Mouse (Mus musculus) MEL (cell line): ENCODE measurements at regions not wholly inside any gene's neighbourhood (a gene's known extent, or its start where the extent isn't known, plus 50 kb on each side); places are given as distances from the start of the nearest gene placed in this dataset.

Experiments used
- DNase-seq: peaks from one replicate; pipeline ENCODE4 v3.0.0; 2011; ENCODE audit warnings: low read depth, low spot score
- H3K27ac ChIP-seq: 2 replicates; pipeline ENCODE4 v1.5.1; 2012; ENCODE audit warnings: low read depth, mild to moderate bottlenecking, control low read depth, low read length, moderate library complexity; ENCODE audit not compliant: control insufficient read depth
- H3K27me3 ChIP-seq, 2 experiments: fragments of 150-350 bp in 1 of 2; sonication (generic) in 1 of 2; 2 replicates each; pipeline ENCODE4 v1.6.1; 2012; ENCODE audit warnings: low read length in 2 of 2, mild to moderate bottlenecking in 2 of 2, improper control_type of control experiment in 1 of 2, moderate library complexity in 1 of 2; ENCODE audit not compliant: insufficient read depth in 2 of 2, control insufficient read depth in 1 of 2
- H3K36me3 ChIP-seq, 2 experiments: 2 replicates each; pipeline ENCODE4 v1.6.1; 2012 to 2014; ENCODE audit warnings: low read length in 2 of 2, improper control_type of control experiment in 1 of 2, inconsistent platforms in 1 of 2, mild to moderate bottlenecking in 1 of 2; ENCODE audit not compliant: insufficient read depth in 2 of 2, control insufficient read depth in 1 of 2
- H3K4me1 ChIP-seq, 2 experiments: fragments of 150-350 bp in 1 of 2; sonication (generic) in 1 of 2; 2 replicates each; pipeline ENCODE4 v1.6.1; 2012; ENCODE audit warnings: low read length in 2 of 2, improper control_type of control experiment in 1 of 2, mild to moderate bottlenecking in 1 of 2; ENCODE audit not compliant: insufficient read depth in 2 of 2, control insufficient read depth in 1 of 2
- H3K4me3 ChIP-seq, 2 experiments: fragments of 150-350 bp in 1 of 2; sonication (generic) in 1 of 2; 2 replicates each; pipeline ENCODE4 v1.5.1; 2012; ENCODE audit warnings: low read depth in 2 of 2, low read length in 2 of 2, mild to moderate bottlenecking in 2 of 2, moderate library complexity in 2 of 2, control low read depth in 1 of 2, improper control_type of control experiment in 1 of 2; ENCODE audit not compliant: control insufficient read depth in 1 of 2, insufficient read depth in 1 of 2
- H3K79me2 ChIP-seq: 2 replicates; pipeline ENCODE4 v1.6.1; 2012; ENCODE audit warnings: mild to moderate bottlenecking, low read length, moderate library complexity; ENCODE audit not compliant: control insufficient read depth, poor library complexity, insufficient read depth
- H3K9ac ChIP-seq: 2 replicates; pipeline ENCODE4 v1.6.1; 2012; ENCODE audit warnings: low read depth, mild to moderate bottlenecking, control low read depth, low read length, moderate library complexity; ENCODE audit not compliant: control insufficient read depth, poor library complexity, severe bottlenecking
- H3K9me3 ChIP-seq: fragments of 150-350 bp; sonication (generic); replicated peaks from 2 replicates; pipeline ENCODE4 v1.6.1; 2012; ENCODE audit warnings: mild to moderate bottlenecking, low read length, improper control_type of control experiment, moderate library complexity; ENCODE audit not compliant: insufficient read depth
- CTCF ChIP-seq, 3 experiments: IDR thresholded peaks in 2 of 3; conservative IDR thresholded peaks in 1 of 3; 2 replicates each; pipeline ENCODE4 v1.5.1; 2011 to 2012; ENCODE audit warnings: low read length in 3 of 3, low read depth in 2 of 3, mild to moderate bottlenecking in 2 of 3, improper control_type of control experiment in 1 of 3, inconsistent platforms in 1 of 3, mixed read lengths in 1 of 3, moderate library complexity in 1 of 3; ENCODE audit not compliant: control insufficient read depth in 1 of 3, insufficient read depth in 1 of 3, poor library complexity in 1 of 3, severe bottlenecking in 1 of 3
- E2F4 ChIP-seq: IDR thresholded peaks from 2 replicates; pipeline ENCODE4 v1.6.1; 2011; ENCODE audit warnings: low read depth, low read length, improper control_type of control experiment, borderline replicate concordance
- HCFC1 ChIP-seq: IDR thresholded peaks from 2 replicates; pipeline ENCODE4 v1.6.1; 2012; ENCODE audit warnings: low read depth, mild to moderate bottlenecking, inconsistent platforms, low read length, improper control_type of control experiment, moderate library complexity
- JUND ChIP-seq: IDR thresholded peaks from 2 replicates; pipeline ENCODE4 v1.6.1; 2011; ENCODE audit warnings: low read depth, mild to moderate bottlenecking, improper control_type of control experiment, low read length
- KAT2A ChIP-seq: conservative IDR thresholded peaks from 2 replicates; pipeline ENCODE4 v1.6.1; 2012; ENCODE audit warnings: low read depth, low read length, improper control_type of control experiment, inconsistent platforms
- MAFK ChIP-seq: IDR thresholded peaks from 2 replicates; pipeline ENCODE4 v1.6.1; 2011; ENCODE audit warnings: low read depth, mild to moderate bottlenecking, low read length, improper control_type of control experiment, borderline replicate concordance
- MYC ChIP-seq: IDR thresholded peaks from 2 replicates; pipeline ENCODE4 v1.6.1; 2011; ENCODE audit warnings: low read depth, mild to moderate bottlenecking, low read length, improper control_type of control experiment, moderate library complexity
- NELFE ChIP-seq: IDR thresholded peaks from 2 replicates; pipeline ENCODE4 v1.6.1; 2011; ENCODE audit warnings: low read depth, low read length, improper control_type of control experiment
- POLR2AphosphoS5 ChIP-seq: IDR thresholded peaks from 2 replicates; pipeline ENCODE4 v1.6.1; 2012; ENCODE audit warnings: low read depth, borderline replicate concordance, mild to moderate bottlenecking, inconsistent platforms, low read length, moderate library complexity, mixed read lengths
- RAD21 ChIP-seq: IDR thresholded peaks from 2 replicates; pipeline ENCODE4 v1.6.1; 2011; ENCODE audit warnings: mild to moderate bottlenecking, low read depth, low read length, improper control_type of control experiment
- RCOR1 ChIP-seq: IDR thresholded peaks from 2 replicates; pipeline ENCODE4 v1.6.1; 2012; ENCODE audit warnings: low read depth, mild to moderate bottlenecking, inconsistent platforms, low read length, improper control_type of control experiment
- SIN3A ChIP-seq: IDR thresholded peaks from 2 replicates; pipeline ENCODE4 v1.6.1; 2012; ENCODE audit warnings: low read length, improper control_type of control experiment, inconsistent platforms
- TBP ChIP-seq: IDR thresholded peaks from 2 replicates; pipeline ENCODE4 v1.8.0; 2011; ENCODE audit warnings: low read depth, low read length, improper control_type of control experiment
- TCF12 ChIP-seq: IDR thresholded peaks from 2 replicates; pipeline ENCODE4 v1.6.1; 2014; ENCODE audit warnings: low read depth, mild to moderate bottlenecking, inconsistent platforms, low read length, improper control_type of control experiment, moderate library complexity
- UBTF ChIP-seq: IDR thresholded peaks from 2 replicates; pipeline ENCODE4 v1.6.1; 2012; ENCODE audit warnings: low read depth, mild to moderate bottlenecking, inconsistent platforms, low read length, improper control_type of control experiment, moderate library complexity, borderline replicate concordance; ENCODE audit not compliant: insufficient read depth
- ZKSCAN1 ChIP-seq: IDR thresholded peaks from 2 replicates; pipeline ENCODE4 v1.6.1; 2012; ENCODE audit warnings: low read depth, mild to moderate bottlenecking, inconsistent platforms, low read length, improper control_type of control experiment, moderate library complexity
- ZMIZ1 ChIP-seq: IDR thresholded peaks from 2 replicates; pipeline ENCODE4 v1.6.1; 2012; ENCODE audit warnings: low read depth, mild to moderate bottlenecking, inconsistent platforms, low read length, improper control_type of control experiment, moderate library complexity
- ZNF384 ChIP-seq: IDR thresholded peaks from 2 replicates; pipeline ENCODE4 v1.6.1; 2012; ENCODE audit warnings: low read depth, mild to moderate bottlenecking, inconsistent platforms, low read length, improper control_type of control experiment

GRCm38 (mm10) chr17:3248875-3249274 lies 77.5 kb upstream of the Tiam2 start:
- DNase-seq, result no peak
- Histone ChIP-seq H3K9ac (no peak overlapping the region), H3K27me3 (no peaks in the 10 kb centered on the region), H3K79me2 (no peaks in the 10 kb centered on the region), H3K4me1 (peaks cover 10 to 29% of the 10 kb centered on the region in 2 experiments), H3K27ac (no peak overlapping the region), H3K4me3 (no peak overlapping the region), H3K36me3 (peaks cover 0 to 27% of the 10 kb centered on the region in 2 experiments; a peak in 2 of 4 replicates), H3K9me3 (no peaks in the 10 kb centered on the region)
- TF ChIP-seq ZKSCAN1 (no peak), KAT2A (no peak), MYC (no peak)

GRCm38 (mm10) chr17:3249320-3249719 lies 77.1 kb upstream of the Tiam2 start:
- Histone ChIP-seq H3K4me1 (peaks cover 10 to 27% of the 10 kb centered on the region in 2 experiments), H3K79me2 (no peaks in the 10 kb centered on the region), H3K36me3 (peaks cover 0 to 23% of the 10 kb centered on the region in 2 experiments; a peak in 2 of 4 replicates), H3K4me3 (no peak overlapping the region), H3K27me3 (no peaks in the 10 kb centered on the region), H3K9me3 (no peaks in the 10 kb centered on the region), H3K9ac (no peak overlapping the region), H3K27ac (no peak overlapping the region)
- DNase-seq, result no peak
- TF ChIP-seq ZMIZ1 (no peak), SIN3A (no peak), UBTF (no peak), RAD21 (no peak), NELFE (no peak), ZKSCAN1 (no peak), RCOR1 (no peak), JUND (no peak), HCFC1 (no peak), MAFK (no peak), TBP (no peak), ZNF384 (no peak), POLR2AphosphoS5 (no peak), TCF12 (no peak), CTCF (IDR thresholded peaks at IDR 0.05 in 2 of 3, conservative IDR thresholded peaks at IDR 0.05 in 1 of 3; ENCODE audit: control insufficient read depth in 1 of 3, insufficient read depth in 1 of 3, low read depth in 2 of 3, low read length in 3 of 3, poor library complexity in 1 of 3, severe bottlenecking in 1 of 3) (no peak), E2F4 (no peak)
